Mouse (Mus musculus): ENCODE results near the gene Efcab6.

- TF ChIP-seq CTCF (IDR thresholded peaks at IDR 0.05; ENCODE audit: control insufficient read depth, insufficient read depth, low read length) (no peak), POLR2A (IDR thresholded peaks at IDR 0.05; ENCODE audit: borderline replicate concordance, control insufficient read depth, low read depth, low read length) (no peak)
Observed at GRCm38 (mm10) chr15:83829226-83829625, 236.0 kb downstream of the Efcab6 start.
